Mouse (Mus musculus): ENCODE data around the gene Gm3468. TPM values are rescaled to one million over a fixed set of nuclear protein-coding genes. Genes with fewer than 3 reads are reported as not detected.
A peak's percentile ranks its signal among the peaks of the same experiment; 100 is the strongest.
"Not testable (repeated sequence)": the region's sequence is repeated elsewhere in the genome, so short reads cannot be mapped to it uniquely, and the experiment has no call there.

The Gm3468 gene
- total RNA-seq (2021): under 1 TPM in 1 of 2 experiments, not detected in 1; 0.33 TPM
- long read RNA-seq, experiment 1: 0 reads
- long read RNA-seq, experiment 2, partial matches to known transcripts: 0 of 1 reads
- long read RNA-seq, experiment 2, other reads (novel, unspliced or antisense): 1 of 1 reads

GRCm38 (mm10) chr14:6108272-6108925 lies at the start of gene Gm3468:
Gene Gm3468, minus strand, starts transcription at chr14:6108665.
- DNase-seq: peak; percentile 36
- intact Hi-C loops (cut with DNase I; ENCODE audit: low total_unique reads): not testable (repeated sequence)

- intact Hi-C loops (cut with DNase I; ENCODE audit: low total_unique reads); DNase-seq: not testable (repeated sequence)
These were observed 17.2 kb upstream of the Gm3468 start, which contains the start of gene Gm3476 for GRCm38 (mm10) chr14:6125707-6126106. Gene Gm3476, minus strand, starts transcription at chr14:6125807.

DNA sequence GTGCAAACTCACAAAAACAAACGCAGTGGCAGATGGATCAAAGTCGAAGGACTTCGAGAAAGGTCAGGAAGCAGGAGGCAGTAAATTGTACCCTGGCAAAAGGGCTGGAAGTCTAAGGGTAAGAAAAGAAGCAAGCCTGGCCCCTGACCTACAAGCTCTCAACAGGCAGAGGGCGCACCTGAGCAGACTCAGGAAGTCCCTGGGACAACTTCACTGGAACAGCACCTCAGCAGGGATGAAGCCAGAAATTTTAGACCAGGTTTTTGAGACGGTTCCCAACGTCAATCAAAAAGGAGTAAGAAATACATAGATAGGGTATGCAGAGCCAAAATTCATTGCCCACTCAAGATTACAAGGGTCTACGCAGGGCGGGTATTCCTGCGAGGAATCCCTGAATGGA lies 965 bp downstream of the Gm3468 start:
- intact Hi-C loops (cut with DNase I; ENCODE audit: low total_unique reads): not testable (repeated sequence)

GRCm38 (mm10) chr14:6093842-6094241 lies 14.6 kb downstream of the Gm3468 start, which contains the start of gene Gm8206:
Gene Gm8206, minus strand, starts transcription at chr14:6093942.
- DNase-seq; intact Hi-C loops (cut with DNase I; ENCODE audit: low total_unique reads): not testable (repeated sequence)

More for the DNA sequence above, 965 bp downstream of the Gm3468 start:
- not testable (repeated sequence) for DNase-seq

DNA sequence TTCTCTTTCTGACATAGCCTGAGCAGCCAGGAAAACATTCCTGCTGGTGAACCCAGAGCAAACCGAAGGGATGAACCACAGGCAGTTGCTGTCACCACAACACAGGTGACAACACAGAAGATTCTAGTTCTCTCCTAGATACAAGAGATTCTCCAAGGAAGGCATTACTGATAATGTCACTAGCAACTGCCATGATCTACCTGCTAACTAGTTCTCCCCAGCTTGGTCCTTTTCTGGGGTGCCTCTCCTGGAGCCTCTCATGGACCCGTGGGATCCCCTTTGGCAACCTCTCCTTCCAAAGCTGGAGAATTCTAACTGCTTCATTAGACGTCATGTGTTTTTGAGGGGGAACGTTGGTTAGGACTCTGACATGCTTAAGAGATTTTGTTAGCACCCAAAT lies 50.3 kb downstream of the Gm3468 start, which contains the start of gene Gm6337:
Gene Gm6337, minus strand, starts transcription at position 101 of the 400 bp plus-strand sequence.
- intact Hi-C loops (cut with DNase I; ENCODE audit: low total_unique reads); DNase-seq: not testable (repeated sequence)

Other genes starting within 250 kb of the Gm3468 start
- under 1 TPM; 0.53 to 0.97 TPM for gene Gm8237, start 228.3 kb downstream of the Gm3468 start, total RNA-seq (2021)
- gene Gm3248, start 146.9 kb downstream of the Gm3468 start, total RNA-seq (2021): under 1 TPM; 0.21 to 0.60 TPM
- not detected for gene Gm3453, start 129.5 kb downstream of the Gm3468 start, total RNA-seq (2021)
- not detected for gene Gm6337, start 50.4 kb downstream of the Gm3468 start, total RNA-seq (2021)
- under 1 TPM in 1 of 2 experiments, not detected in 1; 0.41 TPM for gene Gm8206, start 14.7 kb downstream of the Gm3468 start, total RNA-seq (2021)
- not detected for gene Gm3476, start 17.1 kb upstream of the Gm3468 start, total RNA-seq (2021)
- gene Gm21560, start 110.6 kb upstream of the Gm3468 start, total RNA-seq (2021): under 1 TPM; 0.39 to 0.40 TPM
- gene Gm3411, start 178.6 kb upstream of the Gm3468 start, total RNA-seq (2021): under 1 TPM in 1 of 2 experiments, not detected in 1; 0.53 TPM
- not detected for gene Gm21103, start 196.2 kb upstream of the Gm3468 start, total RNA-seq (2021)
- gene Gm3618, start 235.0 kb upstream of the Gm3468 start, total RNA-seq (2021): not detected